Mouse (Mus musculus) MEL (cell line): Measurements from ENCODE around the gene Magi2. TPM values are rescaled to one million over a fixed set of nuclear protein-coding genes. Genes with fewer than 3 reads are reported as not detected.

Experiments used
- DNase-seq: peaks from one replicate; pipeline ENCODE4 v3.0.0; 2011; ENCODE audit warnings: low read depth, low spot score
- H3K27ac ChIP-seq: 2 replicates; pipeline ENCODE4 v1.5.1; 2012; ENCODE audit warnings: low read depth, mild to moderate bottlenecking, control low read depth, low read length, moderate library complexity; ENCODE audit not compliant: control insufficient read depth
- H3K27me3 ChIP-seq, 2 experiments: fragments of 150-350 bp in 1 of 2; sonication (generic) in 1 of 2; 2 replicates each; pipeline ENCODE4 v1.6.1; 2012; ENCODE audit warnings: low read length in 2 of 2, mild to moderate bottlenecking in 2 of 2, improper control_type of control experiment in 1 of 2, moderate library complexity in 1 of 2; ENCODE audit not compliant: insufficient read depth in 2 of 2, control insufficient read depth in 1 of 2
- H3K36me3 ChIP-seq, 2 experiments: 2 replicates each; pipeline ENCODE4 v1.6.1; 2012 to 2014; ENCODE audit warnings: low read length in 2 of 2, improper control_type of control experiment in 1 of 2, inconsistent platforms in 1 of 2, mild to moderate bottlenecking in 1 of 2; ENCODE audit not compliant: insufficient read depth in 2 of 2, control insufficient read depth in 1 of 2
- H3K4me1 ChIP-seq, 2 experiments: fragments of 150-350 bp in 1 of 2; sonication (generic) in 1 of 2; 2 replicates each; pipeline ENCODE4 v1.6.1; 2012; ENCODE audit warnings: low read length in 2 of 2, improper control_type of control experiment in 1 of 2, mild to moderate bottlenecking in 1 of 2; ENCODE audit not compliant: insufficient read depth in 2 of 2, control insufficient read depth in 1 of 2
- H3K4me3 ChIP-seq, 2 experiments: fragments of 150-350 bp in 1 of 2; sonication (generic) in 1 of 2; 2 replicates each; pipeline ENCODE4 v1.5.1; 2012; ENCODE audit warnings: low read depth in 2 of 2, low read length in 2 of 2, mild to moderate bottlenecking in 2 of 2, moderate library complexity in 2 of 2, control low read depth in 1 of 2, improper control_type of control experiment in 1 of 2; ENCODE audit not compliant: control insufficient read depth in 1 of 2, insufficient read depth in 1 of 2
- H3K79me2 ChIP-seq: 2 replicates; pipeline ENCODE4 v1.6.1; 2012; ENCODE audit warnings: mild to moderate bottlenecking, low read length, moderate library complexity; ENCODE audit not compliant: control insufficient read depth, poor library complexity, insufficient read depth
- H3K9ac ChIP-seq: 2 replicates; pipeline ENCODE4 v1.6.1; 2012; ENCODE audit warnings: low read depth, mild to moderate bottlenecking, control low read depth, low read length, moderate library complexity; ENCODE audit not compliant: control insufficient read depth, poor library complexity, severe bottlenecking
- H3K9me3 ChIP-seq: fragments of 150-350 bp; sonication (generic); replicated peaks from 2 replicates; pipeline ENCODE4 v1.6.1; 2012; ENCODE audit warnings: mild to moderate bottlenecking, low read length, improper control_type of control experiment, moderate library complexity; ENCODE audit not compliant: insufficient read depth
- BHLHE40 ChIP-seq: IDR thresholded peaks from 2 replicates; pipeline ENCODE4 v1.6.1; 2012; ENCODE audit warnings: low read depth, mild to moderate bottlenecking, inconsistent platforms, low read length, improper control_type of control experiment, borderline replicate concordance
- CHD1 ChIP-seq: IDR thresholded peaks from 2 replicates; pipeline ENCODE4 v1.6.1; 2012; ENCODE audit warnings: low read depth, mild to moderate bottlenecking, inconsistent platforms, low read length, improper control_type of control experiment
- CHD2 ChIP-seq: IDR thresholded peaks from 2 replicates; pipeline ENCODE4 v1.6.1; 2011; ENCODE audit warnings: low read length, improper control_type of control experiment
- CTCF ChIP-seq, 3 experiments: IDR thresholded peaks in 2 of 3; conservative IDR thresholded peaks in 1 of 3; 2 replicates each; pipeline ENCODE4 v1.5.1; 2011 to 2012; ENCODE audit warnings: low read length in 3 of 3, low read depth in 2 of 3, mild to moderate bottlenecking in 2 of 3, improper control_type of control experiment in 1 of 3, inconsistent platforms in 1 of 3, mixed read lengths in 1 of 3, moderate library complexity in 1 of 3; ENCODE audit not compliant: control insufficient read depth in 1 of 3, insufficient read depth in 1 of 3, poor library complexity in 1 of 3, severe bottlenecking in 1 of 3
- E2F4 ChIP-seq: IDR thresholded peaks from 2 replicates; pipeline ENCODE4 v1.6.1; 2011; ENCODE audit warnings: low read depth, low read length, improper control_type of control experiment, borderline replicate concordance
- ELF1 ChIP-seq: IDR thresholded peaks from 2 replicates; pipeline ENCODE4 v1.6.1; 2014; ENCODE audit warnings: low read depth, mild to moderate bottlenecking, inconsistent platforms, low read length, improper control_type of control experiment, moderate library complexity
- GATA1 ChIP-seq: IDR thresholded peaks from 2 replicates; pipeline ENCODE4 v1.6.1; 2011; ENCODE audit warnings: low read depth, low read length, improper control_type of control experiment
- JUND ChIP-seq: IDR thresholded peaks from 2 replicates; pipeline ENCODE4 v1.6.1; 2011; ENCODE audit warnings: low read depth, mild to moderate bottlenecking, improper control_type of control experiment, low read length
- KAT2A ChIP-seq: conservative IDR thresholded peaks from 2 replicates; pipeline ENCODE4 v1.6.1; 2012; ENCODE audit warnings: low read depth, low read length, improper control_type of control experiment, inconsistent platforms
- MAFK ChIP-seq: IDR thresholded peaks from 2 replicates; pipeline ENCODE4 v1.6.1; 2011; ENCODE audit warnings: low read depth, mild to moderate bottlenecking, low read length, improper control_type of control experiment, borderline replicate concordance
- MAX ChIP-seq: IDR thresholded peaks from 2 replicates; pipeline ENCODE4 v1.6.1; 2011; ENCODE audit warnings: low read length, improper control_type of control experiment
- MAZ ChIP-seq: IDR thresholded peaks from 2 replicates; pipeline ENCODE4 v1.6.1; 2012; ENCODE audit warnings: low read depth, mild to moderate bottlenecking, inconsistent platforms, low read length, improper control_type of control experiment
- MEF2A ChIP-seq: IDR thresholded peaks from 2 replicates; pipeline ENCODE4 v1.6.1; 2014; ENCODE audit warnings: low read depth, mild to moderate bottlenecking, inconsistent platforms, low read length, improper control_type of control experiment; ENCODE audit not compliant: poor library complexity, insufficient replicate concordance, severe bottlenecking; ENCODE audit errors: extremely low read depth
- MYB ChIP-seq: IDR thresholded peaks from 2 replicates; pipeline ENCODE4 v1.6.1; 2011; ENCODE audit warnings: mild to moderate bottlenecking, low read depth, low read length, improper control_type of control experiment
- MYC ChIP-seq: IDR thresholded peaks from 2 replicates; pipeline ENCODE4 v1.6.1; 2011; ENCODE audit warnings: low read depth, mild to moderate bottlenecking, low read length, improper control_type of control experiment, moderate library complexity
- POLR2A ChIP-seq, 2 experiments: IDR thresholded peaks; 2 replicates each; pipeline ENCODE4 v1.6.1; 2011 to 2012; ENCODE audit warnings: low read length in 2 of 2, mild to moderate bottlenecking in 2 of 2, control low read depth in 1 of 2, improper control_type of control experiment in 1 of 2, low read depth in 1 of 2, moderate library complexity in 1 of 2; ENCODE audit not compliant: control insufficient read depth in 1 of 2, insufficient read depth in 1 of 2, poor library complexity in 1 of 2
- RAD21 ChIP-seq: IDR thresholded peaks from 2 replicates; pipeline ENCODE4 v1.6.1; 2011; ENCODE audit warnings: mild to moderate bottlenecking, low read depth, low read length, improper control_type of control experiment
- RCOR1 ChIP-seq: IDR thresholded peaks from 2 replicates; pipeline ENCODE4 v1.6.1; 2012; ENCODE audit warnings: low read depth, mild to moderate bottlenecking, inconsistent platforms, low read length, improper control_type of control experiment
- SIN3A ChIP-seq: IDR thresholded peaks from 2 replicates; pipeline ENCODE4 v1.6.1; 2012; ENCODE audit warnings: low read length, improper control_type of control experiment, inconsistent platforms
- SMC3 ChIP-seq: IDR thresholded peaks from 2 replicates; pipeline ENCODE4 v1.6.1; 2011; ENCODE audit warnings: low read depth, low read length, improper control_type of control experiment
- TAL1 ChIP-seq: IDR thresholded peaks from 2 replicates; pipeline ENCODE4 v1.6.1; 2012; ENCODE audit warnings: mild to moderate bottlenecking, inconsistent platforms, low read length, moderate library complexity, mixed read lengths
- TCF12 ChIP-seq: IDR thresholded peaks from 2 replicates; pipeline ENCODE4 v1.6.1; 2014; ENCODE audit warnings: low read depth, mild to moderate bottlenecking, inconsistent platforms, low read length, improper control_type of control experiment, moderate library complexity
- USF2 ChIP-seq, 2 experiments: IDR thresholded peaks; 2 replicates each; pipeline ENCODE4 v1.6.1; 2011 to 2012; ENCODE audit warnings: improper control_type of control experiment in 2 of 2, low read length in 2 of 2, borderline replicate concordance in 1 of 2, inconsistent platforms in 1 of 2, low read depth in 1 of 2, mild to moderate bottlenecking in 1 of 2; ENCODE audit not compliant: insufficient read depth in 1 of 2
- ZC3H11A ChIP-seq: IDR thresholded peaks from 2 replicates; pipeline ENCODE4 v1.6.1; 2012; ENCODE audit warnings: low read depth, mild to moderate bottlenecking, inconsistent platforms, low read length, improper control_type of control experiment
- ZKSCAN1 ChIP-seq: IDR thresholded peaks from 2 replicates; pipeline ENCODE4 v1.6.1; 2012; ENCODE audit warnings: low read depth, mild to moderate bottlenecking, inconsistent platforms, low read length, improper control_type of control experiment, moderate library complexity
- ZMIZ1 ChIP-seq: IDR thresholded peaks from 2 replicates; pipeline ENCODE4 v1.6.1; 2012; ENCODE audit warnings: low read depth, mild to moderate bottlenecking, inconsistent platforms, low read length, improper control_type of control experiment, moderate library complexity
- ZNF384 ChIP-seq: IDR thresholded peaks from 2 replicates; pipeline ENCODE4 v1.6.1; 2012; ENCODE audit warnings: low read depth, mild to moderate bottlenecking, inconsistent platforms, low read length, improper control_type of control experiment
- polyA plus RNA-seq, 2 experiments: library from polyadenylated mRNA; stranded (reverse) in 1 of 2; unstranded in 1 of 2; fragments of >175 nt in 1 of 2; fragments of >200 nt in 1 of 2; gene quantifications; 2 replicates each; pipeline versions ENCODE4 v1.2.1 to v1.2.4; 2012; ENCODE audit warnings: low replicate concordance in 2 of 2, low read depth in 1 of 2; ENCODE audit not compliant: insufficient read length in 2 of 2, insufficient read depth in 1 of 2, missing spikeins in 1 of 2
- total RNA-seq: library from RNA; depleted of rRNA; stranded (reverse); fragments of 300-350 nt; gene quantifications from 2 replicates; pipeline ENCODE4 v1.2.3, GENCODE M21; 2012

The Magi2 gene
- total and polyA plus RNA-seq, 3 experiments: 0.46 to 0.47 TPM; not detected in 1

GRCm38 (mm10) chr5:20074867-20075266 is 848.0 kb downstream of the Magi2 start:
- no peaks in the 10 kb centered on the region for H3K9me3 ChIP-seq
- no peaks in the 10 kb centered on the region for H3K27me3 ChIP-seq
- H3K36me3 ChIP-seq: no peaks in the 10 kb centered on the region
- no peak overlapping the region for H3K9ac ChIP-seq
- DNase-seq: no peak
- TF ChIP-seq BHLHE40 (no peak), ZKSCAN1 (no peak), ZMIZ1 (no peak), ELF1 (no peak), MAFK (no peak), MAZ (no peak), GATA1 (no peak), MEF2A (no peak), RCOR1 (no peak), TCF12 (no peak), USF2 (IDR thresholded peaks at IDR 0.05; ENCODE audit: borderline replicate concordance in 1 of 2, insufficient read depth in 1 of 2, low read depth in 1 of 2, low read length in 2 of 2) (no peak), CTCF (IDR thresholded peaks at IDR 0.05 in 2 of 3, conservative IDR thresholded peaks at IDR 0.05 in 1 of 3; ENCODE audit: control insufficient read depth in 1 of 3, insufficient read depth in 1 of 3, low read depth in 2 of 3, low read length in 3 of 3, poor library complexity in 1 of 3, severe bottlenecking in 1 of 3) (no peak), SMC3 (no peak), CHD1 (no peak), POLR2A (IDR thresholded peaks at IDR 0.05; ENCODE audit: control insufficient read depth in 1 of 2, insufficient read depth in 1 of 2, low read depth in 1 of 2, low read length in 2 of 2, poor library complexity in 1 of 2) (no peak), ZC3H11A (no peak), MAX (no peak), JUND (no peak), KAT2A (no peak), CHD2 (no peak)
- H3K4me1 ChIP-seq: no peaks in the 10 kb centered on the region
- H3K79me2 ChIP-seq: no peaks in the 10 kb centered on the region
- H3K4me3 ChIP-seq: no peak overlapping the region
- no peak overlapping the region for H3K27ac ChIP-seq

- no peak overlapping the region for H3K4me3 ChIP-seq
- no peak for TF ChIP-seq ZMIZ1
- no peak for TF ChIP-seq ZNF384
- no peak for TF ChIP-seq GATA1
- TF ChIP-seq JUND: no peak
- no peak for TF ChIP-seq E2F4
- no peak for TF ChIP-seq MYB
- TF ChIP-seq MYC: no peak
- no peak for TF ChIP-seq MEF2A
- TF ChIP-seq SIN3A: no peak
- no peak for TF ChIP-seq SMC3
- no peak for TF ChIP-seq TAL1
- no peak for TF ChIP-seq RAD21
- TF ChIP-seq CTCF (IDR thresholded peaks at IDR 0.05 in 2 of 3, conservative IDR thresholded peaks at IDR 0.05 in 1 of 3; ENCODE audit: control insufficient read depth in 1 of 3, insufficient read depth in 1 of 3, low read depth in 2 of 3, low read length in 3 of 3, poor library complexity in 1 of 3, severe bottlenecking in 1 of 3): no peak
- TF ChIP-seq, all 39 proteins: peak for 0
- no peak overlapping the region for H3K27ac ChIP-seq
- H3K4me1 ChIP-seq: no peaks in the 10 kb centered on the region
- H3K27me3 ChIP-seq: no peaks in the 10 kb centered on the region
- no peaks in the 10 kb centered on the region for H3K79me2 ChIP-seq
- DNase-seq: no peak
- no peaks in the 10 kb centered on the region; the same call in 1 of the 2 replicates for H3K9me3 ChIP-seq
- H3K36me3 ChIP-seq: no peaks in the 10 kb centered on the region
- no peak overlapping the region for H3K9ac ChIP-seq
Measured at GRCm38 (mm10) chr5:20078931-20079330, 852.1 kb downstream of the Magi2 start.
